Mouse (Mus musculus): ENCODE measurements around the gene Rabep2.

DNA sequence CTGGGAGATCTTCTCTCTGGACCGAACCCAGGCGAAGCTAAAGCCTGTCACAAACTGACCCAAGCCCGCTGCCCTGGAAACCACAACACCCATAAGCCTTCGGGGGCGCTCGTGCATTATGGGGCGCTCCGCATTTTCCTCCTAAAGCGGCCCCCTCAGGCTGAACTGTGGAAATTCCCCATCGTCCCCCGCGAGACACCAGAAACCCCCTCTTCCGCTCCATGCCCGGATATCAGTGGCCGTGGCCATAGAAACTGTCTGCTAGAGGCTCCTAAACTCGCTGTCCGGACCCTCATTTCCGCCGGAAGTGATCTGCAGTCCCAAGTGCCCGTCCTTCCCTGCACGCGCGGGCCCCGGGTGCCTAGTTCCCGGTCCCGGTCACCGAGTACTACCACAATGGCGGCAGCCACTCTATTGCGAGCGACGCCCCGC lies 58.5 kb downstream of the Rabep2 start, which contains the start of gene Tufm:
- TF ChIP-seq CTCF (IDR thresholded peaks at IDR 0.05; ENCODE audit: low read depth): peak; percentile 63
- TF ChIP-seq EP300 (IDR thresholded peaks at IDR 0.05; ENCODE audit: low read depth): peak; percentile 81; the same call in 1 of the 2 replicates
